Mouse (Mus musculus) cerebellum, adult 2 months (tissue): ENCODE measurements at regions not wholly inside any gene's neighbourhood (a gene's known extent, or its start where the extent isn't known, plus 50 kb on each side); places are given as distances from the start of the nearest gene placed in this dataset.

ENCODE experiments used
- CTCF ChIP-seq: fragments of 200-500 bp; IDR thresholded peaks from 2 replicates; pipeline ENCODE4 v1.5.1; 2011; ENCODE audit warnings: low read depth, mild to moderate bottlenecking, control low read depth, low read length, moderate library complexity, borderline replicate concordance; ENCODE audit not compliant: insufficient read depth
- POLR2A ChIP-seq: fragments of 200-500 bp; IDR thresholded peaks from 2 replicates; pipeline ENCODE4 v1.6.1; 2011; ENCODE audit warnings: low read length, control low read depth, borderline replicate concordance; ENCODE audit not compliant: insufficient read depth

- TF ChIP-seq POLR2A (no peak), CTCF (no peak)
Observed at GRCm38 (mm10) chr15:13668193-13668592, 494.7 kb upstream of the Cdh6 start.
